Mouse (Mus musculus) liver, postnatal 0 days (tissue): Measurements from ENCODE around the gene Lyl1.

ENCODE experiments used
- CTCF ChIP-seq: sonication (generic); IDR thresholded peaks from 2 replicates; pipeline ENCODE4 v1.5.1; 2016; ENCODE audit warnings: antibody characterized with exemption, low read depth
- EP300 ChIP-seq: IDR thresholded peaks from 2 replicates; pipeline ENCODE4 v1.6.1; 2016; ENCODE audit warnings: antibody characterized with exemption, low read depth, mild to moderate bottlenecking

GRCm38 (mm10) chr8:84697166-84698130 is 3.8 kb upstream of the Lyl1 start:
- TF ChIP-seq CTCF, result peak; percentile 80
- no peak for TF ChIP-seq EP300
